8 mouse cellular contexts compared by ENCODE assay signal in the genomic region with DNA sequence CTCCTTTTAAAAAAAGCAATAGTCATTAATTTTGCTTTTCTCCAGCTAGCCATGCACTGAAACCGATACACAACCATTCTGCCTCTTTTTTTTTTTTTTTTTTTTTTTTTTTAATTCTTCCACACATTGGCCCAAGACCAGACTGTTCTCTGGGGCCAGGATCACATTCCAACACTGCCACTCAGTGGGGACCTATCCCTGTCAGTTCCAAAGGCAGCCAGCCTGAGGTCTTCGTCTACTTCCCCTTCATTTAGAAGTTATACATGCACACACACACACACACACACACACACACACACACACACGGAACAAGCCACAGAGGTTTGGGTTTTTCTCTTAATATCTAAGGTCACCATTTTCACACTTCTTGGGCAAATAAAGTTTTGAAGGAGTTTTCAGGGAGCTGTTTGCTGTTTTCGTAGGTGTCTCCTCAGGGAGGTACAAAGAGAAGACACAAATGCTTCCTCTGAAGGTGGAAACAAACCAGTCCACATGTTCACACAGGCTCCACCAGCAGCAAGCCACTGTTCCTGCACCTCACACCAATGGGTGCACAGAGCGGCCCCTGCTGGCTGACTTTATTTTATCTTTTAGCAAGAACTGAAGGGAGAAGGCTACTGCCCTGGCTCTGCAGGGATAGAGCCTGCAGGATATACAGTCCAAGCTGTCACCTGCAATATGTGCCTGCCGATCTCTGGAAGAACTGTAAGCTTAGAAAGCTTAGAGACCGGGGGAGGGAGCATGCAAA.
DNase-seq lines count a peak whose midpoint lies in the region; ATAC-seq and TF ChIP-seq lines count a peak whose summit lies in the region.

No protein-coding gene starts in this region.

- no peak overlapping the region for H3K4me3 ChIP-seq in left cerebral cortex, adult 2 months

- peak; percentile 84 for TF ChIP-seq CTCF in left cerebral cortex, adult 2 months (IDR thresholded peaks at IDR 0.05)

- no peak for ATAC-seq in activated CD4-positive, CD25-positive, alpha-beta regulatory T cell, adult 4 months

- no peak overlapping the region for H3K27ac ChIP-seq in left cerebral cortex, adult 2 months

- intact Hi-C loops in left cerebral cortex, adult 2 months (cut with DNase I), result loop anchor here (2.0 kb wide), 2 partner anchors 330 to 338 kb away; no protein-coding TSS in a partner anchor

- peak; percentile 79 for DNase-seq in R1 (ENCODE audit: low read depth, low spot score)
- peak; percentile 95 to 97 for DNase-seq in cerebellum, postnatal 10 days
- peak; percentile 85 to 94 for DNase-seq in frontal cortex, postnatal 36 days (ENCODE audit: low spot score in 2 of 2)
- DNase-seq in hindlimb bud, embryonic 11.5 days (ENCODE audit: extremely low spot score, low read depth, low spot score), result peak; percentile 35
- peak; percentile 84 to 85 for DNase-seq in left cerebral cortex, adult 2 months (ENCODE audit: extremely low spot score in 1 of 2, low spot score in 2 of 2)
- peak; percentile 79 for DNase-seq in mesoderm, embryonic 11.5 days (ENCODE audit: low read depth, low spot score)
- DNase-seq in skeletal muscle tissue, adult 2 months (ENCODE audit: low read depth, low spot score), result peak; percentile 64

Comparison
In these comparisons a context has a peak if more than half of its experiments do, and no peak if none do; other contexts are left out.
1. DNase-seq: peak in every context shown above with its lines; median percentile 96 in cerebellum, postnatal 10 days; 90 in frontal cortex, postnatal 36 days; 84 in left cerebral cortex, adult 2 months; 79 in R1; 79 in mesoderm, embryonic 11.5 days; 64 in skeletal muscle tissue, adult 2 months; 35 in hindlimb bud, embryonic 11.5 days.